Mouse (Mus musculus) adrenal gland, adult 2 months (tissue): ENCODE measurements around the gene Fate1. TPM values are rescaled to one million over a fixed set of nuclear protein-coding genes. Genes with fewer than 3 reads are reported as not detected.

Experiments
- polyA plus RNA-seq: library from polyadenylated mRNA; depleted of rRNA; stranded (reverse); fragments of >200 nt; gene quantifications from 2 replicates; pipeline ENCODE4 v1.2.3, GENCODE M21; 2012; rRNA removed
- total RNA-seq, 2 experiments: library from RNA; stranded (reverse); gene quantifications; 2 replicates each; pipeline ENCODE4 v1.2.3; 2021

Gene Fate1
- total and polyA plus RNA-seq, 3 experiments: 0.21 TPM; not detected in 2

Other genes starting within 250 kb of the Fate1 start
- 10 to 100 TPM; 33.0 to 55.6 TPM for gene Vma21, start 157.1 kb upstream of the Fate1 start, total RNA-seq
- 3.7 and 4.3 TPM in 2 replicates for gene Vma21, start 157.1 kb upstream of the Fate1 start, polyA plus RNA-seq
- gene Gm1141, start 52.0 kb upstream of the Fate1 start, total RNA-seq: under 1 TPM; 0.38 to 0.66 TPM
- gene Gm1141, start 52.0 kb upstream of the Fate1 start, polyA plus RNA-seq: 0.25 and 0.26 TPM in 2 replicates
- 10 to 100 TPM; 12.1 to 14.4 TPM for gene Prrg3, start 10.4 kb upstream of the Fate1 start, total RNA-seq
- gene Prrg3, start 10.4 kb upstream of the Fate1 start, polyA plus RNA-seq: 3.2 and 4.2 TPM in 2 replicates
- not detected for gene Cnga2, start 18.9 kb downstream of the Fate1 start, total RNA-seq
- gene Cnga2, start 18.9 kb downstream of the Fate1 start, polyA plus RNA-seq: not detected in 2 replicates
- not detected for gene Magea4, start 249.0 kb downstream of the Fate1 start, total RNA-seq
- gene Magea4, start 249.0 kb downstream of the Fate1 start, polyA plus RNA-seq: not detected in 2 replicates